Mouse (Mus musculus): ENCODE results near the gene Gm20388. TPM values are rescaled to one million over a fixed set of nuclear protein-coding genes. Genes with fewer than 3 reads are reported as not detected.

Gm20388 gene
- polyA plus RNA-seq, 1 experiment from 2014 or later, result 4.4 TPM

DNA sequence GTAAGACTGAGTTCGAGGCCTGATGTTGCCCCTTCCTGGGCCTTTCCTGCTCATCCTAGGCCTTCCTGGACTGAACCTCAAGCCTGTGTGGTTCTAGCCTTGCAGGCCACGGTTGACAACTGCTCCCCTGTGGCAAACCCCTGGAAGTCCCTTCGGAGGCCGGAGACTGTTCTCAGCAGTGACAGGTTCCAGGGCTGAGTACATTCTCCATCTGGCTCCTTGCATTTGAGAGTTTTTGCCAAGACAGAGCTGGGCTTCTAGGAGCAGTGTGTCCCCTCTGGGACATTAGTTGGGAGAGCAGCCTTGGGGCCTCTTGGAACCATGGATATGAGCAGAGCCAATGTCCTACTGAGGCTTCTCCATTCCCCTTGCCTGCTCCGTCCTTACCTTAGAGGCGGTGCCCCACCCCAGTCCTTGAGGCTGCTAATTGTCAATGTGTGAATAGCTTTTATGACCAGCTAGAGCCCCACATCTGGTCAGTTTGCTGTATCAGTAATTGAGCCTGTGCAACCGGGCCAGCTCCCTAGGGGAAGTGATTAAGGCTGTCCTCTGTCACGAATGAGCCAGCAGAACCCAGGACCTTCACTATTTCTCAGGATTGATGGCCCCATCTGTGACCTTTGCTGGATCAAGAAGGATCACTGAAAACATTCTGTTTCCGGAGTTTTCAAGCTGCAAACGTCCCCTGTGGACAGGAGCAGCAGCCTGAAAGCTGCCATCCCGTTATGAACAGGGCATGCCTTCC, 607.2 kb downstream of the Gm20388 start:
- H3K27me3 ChIP-seq, result no peaks in the 10 kb centered on the region
- H3K36me3 ChIP-seq, result no peaks in the 10 kb centered on the region
- H3K4me3 ChIP-seq (replicated peaks), result no peak overlapping the region
- peaks cover 100% of the 10 kb centered on the region for H3K4me1 ChIP-seq (replicated peaks)
- no peaks in the 10 kb centered on the region for H3K9me3 ChIP-seq
- no peak for ATAC-seq
- H3K4me2 ChIP-seq (replicated peaks), result no peak overlapping the region
- WGBS, result 40% methylated on average over 11 of the region's 11 CpGs
- H3K9ac ChIP-seq (replicated peaks), result peak overlapping the region; percentile 36
- H3K27ac ChIP-seq, result peak overlapping the region; percentile 68

DNA sequence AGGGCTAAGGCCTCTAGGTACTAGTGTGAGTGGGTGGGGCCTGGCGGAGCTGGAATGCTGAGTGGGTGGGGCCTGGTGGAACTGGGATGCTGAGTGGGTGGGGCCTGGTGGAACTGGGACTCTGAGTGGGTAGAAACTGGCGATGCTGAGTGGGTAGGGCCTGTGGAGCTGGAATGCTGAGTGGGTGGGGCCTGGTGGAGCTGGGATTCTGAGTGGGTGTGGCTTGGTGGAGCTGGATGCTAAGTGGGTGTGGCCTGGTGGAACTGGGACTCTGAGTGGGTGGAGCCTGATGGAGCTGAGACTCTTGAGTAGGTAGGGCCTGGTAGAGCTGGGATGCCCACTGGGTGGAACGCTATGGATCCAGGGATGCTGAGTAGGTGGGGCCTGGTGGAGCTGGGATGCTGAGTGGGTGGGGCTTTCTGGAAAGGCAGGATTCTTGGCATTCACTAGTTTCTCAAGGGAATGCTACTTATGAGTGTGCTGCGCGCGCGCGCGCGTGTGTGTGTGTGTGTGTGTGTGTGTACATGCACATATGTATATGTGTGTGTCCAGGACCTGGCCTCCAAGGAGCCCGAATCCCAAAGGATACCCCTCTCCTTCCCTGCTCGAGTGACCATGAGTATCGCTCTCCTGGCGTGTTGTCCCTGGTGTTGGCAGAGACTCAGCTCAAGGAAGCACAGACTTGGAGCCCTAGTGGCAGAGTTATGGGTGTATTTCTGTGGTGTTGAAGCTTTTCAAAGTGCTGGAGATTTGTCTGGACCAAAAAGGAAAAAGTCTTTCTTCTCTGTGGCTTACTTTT, 608.3 kb downstream of the Gm20388 start:
- no peak overlapping the region for H3K4me2 ChIP-seq (replicated peaks)
- H3K4me1 ChIP-seq (replicated peaks), result peaks cover 100% of the 10 kb centered on the region
- peak overlapping the region; percentile 25; the same call in 1 of the 2 replicates for H3K27ac ChIP-seq
- H3K27me3 ChIP-seq, result no peaks in the 10 kb centered on the region
- H3K4me3 ChIP-seq (replicated peaks), result no peak overlapping the region
- H3K9ac ChIP-seq (replicated peaks), result no peak overlapping the region
- no peaks in the 10 kb centered on the region for H3K9me3 ChIP-seq
- ATAC-seq, result no peak
- WGBS, result 53% methylated on average over 14 of the region's 14 CpGs
- H3K36me3 ChIP-seq, result no peaks in the 10 kb centered on the region

DNA sequence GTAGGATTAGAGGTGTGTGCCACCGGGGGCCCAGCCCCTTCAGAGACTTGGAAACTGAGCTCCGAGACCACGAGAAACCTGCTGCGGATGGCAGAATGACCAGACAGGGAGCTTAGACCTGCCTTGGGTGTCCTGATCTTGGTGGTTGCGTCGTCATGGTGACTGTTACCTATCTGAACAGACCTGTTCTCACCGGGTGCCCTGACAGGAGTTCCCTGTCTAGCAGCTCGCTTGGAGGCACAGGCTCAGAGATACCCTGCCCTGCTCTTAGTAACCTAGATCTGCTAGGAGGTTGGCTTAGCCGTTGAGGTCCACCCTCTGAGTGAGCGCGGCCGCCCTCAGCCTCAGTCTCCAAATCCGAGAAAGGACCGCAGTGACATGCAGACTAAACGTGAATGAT, 609.6 kb downstream of the Gm20388 start:
- H3K4me1 ChIP-seq (replicated peaks), result peaks cover 100% of the 10 kb centered on the region
- no peaks in the 10 kb centered on the region for H3K36me3 ChIP-seq
- no peaks in the 10 kb centered on the region for H3K27me3 ChIP-seq
- peak overlapping the region; percentile 38 for H3K4me2 ChIP-seq (replicated peaks)
- WGBS, result 60% methylated on average over 15 of the region's 15 CpGs
- no peak overlapping the region for H3K4me3 ChIP-seq (replicated peaks)
- no peaks in the 10 kb centered on the region for H3K9me3 ChIP-seq
- ATAC-seq, result peak; percentile 9
- H3K27ac ChIP-seq, result peak overlapping the region; percentile 93
- H3K9ac ChIP-seq (replicated peaks), result peak overlapping the region; percentile 53

DNA sequence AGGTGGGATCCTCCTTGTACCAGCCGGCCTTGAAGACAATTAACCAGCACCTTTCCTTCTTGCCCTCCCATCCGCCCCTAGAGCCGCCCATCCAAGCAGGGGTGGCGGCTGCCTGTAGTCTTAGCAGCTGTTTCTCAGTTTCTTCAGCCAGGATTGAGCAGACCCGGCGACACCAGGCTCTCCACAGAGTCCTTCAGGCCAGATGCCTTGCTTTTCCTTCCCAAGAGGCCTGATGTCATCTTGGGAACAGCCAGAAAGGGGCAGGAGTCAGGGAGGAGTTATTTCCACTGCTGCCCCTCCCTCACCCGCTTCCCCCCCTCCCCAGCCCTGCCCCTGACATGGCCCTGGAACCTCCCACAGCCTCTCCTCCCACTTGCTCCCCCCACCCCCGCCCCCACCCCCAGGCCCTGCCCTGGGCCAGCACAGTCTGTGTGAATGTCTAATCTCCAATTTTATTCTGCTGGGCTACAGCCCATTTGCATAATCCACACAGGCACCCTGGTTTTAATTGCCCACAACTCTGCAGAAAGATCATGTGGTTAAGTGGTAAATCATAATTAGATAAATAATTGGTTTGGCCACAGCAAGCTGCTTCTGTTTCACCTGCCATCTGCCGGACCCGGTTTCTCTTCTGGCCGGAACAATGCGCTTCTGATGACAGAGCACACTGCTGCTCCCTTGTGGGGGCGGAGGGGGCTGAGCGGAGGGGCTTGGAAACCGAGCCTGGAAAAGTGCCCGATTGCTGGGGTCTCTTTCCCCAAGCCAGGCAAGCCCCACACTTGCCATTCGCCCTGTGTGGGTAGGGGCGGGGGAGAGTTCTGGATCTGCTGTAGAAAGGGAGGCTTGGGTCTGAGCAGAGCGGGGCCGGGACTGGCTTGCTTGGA, 610.3 kb downstream of the Gm20388 start:
- Histone ChIP-seq H3K4me3 (replicated peaks) (0 out of 2 replicates have a peak overlapping the region, but pooled peaks have one; percentile 1), H3K9me3 (no peaks in the 10 kb centered on the region), H3K36me3 (no peaks in the 10 kb centered on the region), H3K27me3 (no peaks in the 10 kb centered on the region), H3K4me2 (replicated peaks) (peak overlapping the region; percentile 38), H3K27ac (peak overlapping the region; percentile 93), H3K9ac (replicated peaks) (peak overlapping the region; percentile 53), H3K4me1 (replicated peaks) (peaks cover 100% of the 10 kb centered on the region)
- peak; percentile 82 for ATAC-seq
- WGBS, result 4% methylated on average over 20 of the region's 20 CpGs

DNA sequence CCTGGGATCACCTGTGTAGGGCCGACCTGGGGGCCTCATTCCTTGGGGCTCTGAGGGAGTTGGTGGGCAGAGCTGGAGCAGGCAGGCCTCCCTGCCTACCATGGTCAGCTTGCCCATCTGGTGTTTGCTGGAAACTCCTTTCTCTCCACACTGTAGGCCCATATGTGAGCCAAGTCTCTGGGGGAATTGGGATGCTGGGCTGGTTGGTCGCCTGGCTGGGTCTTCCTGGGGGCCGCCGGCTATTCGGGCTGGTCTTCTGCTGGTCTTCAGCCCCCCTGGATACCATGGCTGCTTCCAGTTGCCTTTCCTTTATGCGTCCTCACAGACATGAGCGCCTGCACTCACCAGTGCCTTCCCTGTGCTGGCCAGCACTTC, 610.9 kb downstream of the Gm20388 start:
- WGBS, result 32% methylated on average over 7 of the region's 7 CpGs
- Histone ChIP-seq H3K4me2 (replicated peaks) (peak overlapping the region; percentile 38), H3K9me3 (no peaks in the 10 kb centered on the region), H3K36me3 (no peaks in the 10 kb centered on the region), H3K4me1 (replicated peaks) (peaks cover 100% of the 10 kb centered on the region), H3K9ac (replicated peaks) (peak overlapping the region; percentile 46), H3K27ac (peak overlapping the region; percentile 93), H3K4me3 (replicated peaks) (no peak overlapping the region), H3K27me3 (no peaks in the 10 kb centered on the region)
- ATAC-seq, result peak; percentile 16; the same call in 1 of the 2 replicates

DNA sequence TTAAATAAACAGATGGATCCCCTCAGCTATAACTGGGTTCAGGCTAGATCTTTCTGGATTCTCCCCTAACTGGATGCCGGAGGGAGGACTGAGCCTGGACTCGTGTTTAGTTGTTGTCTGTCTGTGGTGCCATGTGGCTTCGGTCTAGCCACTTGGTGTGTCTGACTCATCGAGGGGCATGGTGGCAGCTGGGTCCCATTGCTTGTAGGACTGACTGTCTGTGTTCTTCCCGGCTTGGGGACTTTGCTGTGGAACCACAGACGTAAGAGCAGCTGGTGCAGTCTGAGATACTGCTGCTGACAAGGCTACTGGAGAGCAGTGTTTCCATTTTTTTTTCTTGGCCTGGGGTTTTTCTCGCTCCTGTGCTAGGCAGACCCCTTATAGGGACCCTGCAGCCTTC, 613.0 kb downstream of the Gm20388 start:
- H3K9me3 ChIP-seq, result no peaks in the 10 kb centered on the region
- WGBS, result 47% methylated on average over 7 of the region's 7 CpGs
- H3K27me3 ChIP-seq, result no peaks in the 10 kb centered on the region
- no peaks in the 10 kb centered on the region for H3K36me3 ChIP-seq
- H3K4me1 ChIP-seq (replicated peaks), result peaks cover 100% of the 10 kb centered on the region
- no peak overlapping the region for H3K4me2 ChIP-seq (replicated peaks)
- no peak overlapping the region for H3K4me3 ChIP-seq (replicated peaks)
- peak overlapping the region; percentile 63 for H3K27ac ChIP-seq
- no peak overlapping the region for H3K9ac ChIP-seq (replicated peaks)
- ATAC-seq, result no peak

DNA sequence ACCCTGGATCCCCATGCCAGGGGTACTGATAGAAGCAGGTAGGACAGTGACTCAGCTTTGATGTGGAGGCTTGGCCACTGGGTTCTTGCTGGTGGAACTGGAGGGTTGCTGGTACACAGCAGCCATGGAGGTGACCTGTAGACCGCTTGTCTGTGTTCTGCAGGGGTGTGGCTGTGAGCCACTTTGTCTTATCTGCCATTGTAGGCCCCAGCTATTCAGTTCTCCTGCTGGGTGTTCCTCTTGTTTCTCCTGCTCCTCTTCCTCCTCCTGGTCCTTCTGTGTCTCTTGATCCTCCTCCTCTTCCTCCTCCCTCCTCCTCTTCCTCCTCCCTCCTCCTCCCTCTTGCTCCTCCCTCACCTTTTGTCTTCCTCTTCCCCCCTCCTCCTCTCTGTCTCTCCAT, 614.5 kb downstream of the Gm20388 start:
- no peak overlapping the region for H3K4me2 ChIP-seq (replicated peaks)
- H3K4me1 ChIP-seq (replicated peaks), result peaks cover 93% of the 10 kb centered on the region
- peak overlapping the region; percentile 45 for H3K27ac ChIP-seq
- no peak for ATAC-seq
- no peaks in the 10 kb centered on the region for H3K36me3 ChIP-seq
- H3K4me3 ChIP-seq (replicated peaks), result no peak overlapping the region
- H3K9ac ChIP-seq (replicated peaks), result no peak overlapping the region
- H3K9me3 ChIP-seq, result no peaks in the 10 kb centered on the region
- H3K27me3 ChIP-seq, result no peaks in the 10 kb centered on the region
- 73% methylated on average over 1 of the region's 1 CpGs for WGBS

DNA sequence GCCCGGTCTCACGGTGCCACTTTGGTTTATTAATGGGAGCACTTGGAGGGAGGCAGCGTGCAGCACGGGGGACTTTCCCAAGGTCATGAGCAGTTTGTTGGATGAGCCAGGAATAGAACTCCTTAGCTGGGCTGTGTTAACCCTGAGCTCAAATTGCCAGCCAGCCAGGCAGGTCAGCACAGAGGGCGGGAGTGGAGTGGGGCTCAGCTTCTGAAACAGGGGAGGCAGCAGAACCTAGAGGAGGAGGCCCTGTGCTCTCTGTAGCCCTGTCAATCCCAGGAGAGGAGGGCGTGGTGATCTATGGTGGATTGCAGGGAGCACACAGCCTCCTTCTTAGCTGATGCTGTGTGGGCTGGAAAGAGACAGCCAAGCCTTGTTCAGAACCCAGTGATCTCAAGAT, 615.2 kb downstream of the Gm20388 start:
- Histone ChIP-seq H3K4me2 (replicated peaks) (no peak overlapping the region), H3K9ac (replicated peaks) (peak overlapping the region; percentile 8; the same call in 1 of the 2 replicates), H3K9me3 (no peaks in the 10 kb centered on the region), H3K4me1 (replicated peaks) (peaks cover 86% of the 10 kb centered on the region), H3K4me3 (replicated peaks) (no peak overlapping the region), H3K27me3 (no peaks in the 10 kb centered on the region), H3K27ac (0 out of 2 replicates have a peak overlapping the region, but pooled peaks have one; percentile 25), H3K36me3 (no peaks in the 10 kb centered on the region)
- no peak for ATAC-seq
- 58% methylated on average over 6 of the region's 6 CpGs for WGBS

DNA sequence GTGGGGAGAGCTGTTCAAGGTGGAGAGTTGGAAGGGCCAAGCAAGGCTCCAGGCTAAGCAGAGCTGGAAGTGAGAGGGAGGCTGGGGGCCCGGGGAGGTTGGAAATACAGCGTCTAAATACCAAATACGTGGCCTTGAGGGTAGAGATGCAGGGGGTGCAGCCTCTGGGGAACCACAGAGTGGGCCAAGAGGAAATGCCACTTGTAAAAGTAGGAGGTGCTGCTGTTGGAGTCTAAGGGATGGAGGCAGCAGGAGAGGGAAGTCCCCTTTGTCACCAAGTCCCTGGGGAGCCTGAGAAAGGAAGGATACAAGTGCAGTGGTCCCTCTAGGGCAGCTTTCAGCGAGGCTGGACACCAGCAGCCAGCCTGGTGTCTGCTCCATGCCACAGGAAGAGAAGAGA, 615.9 kb downstream of the Gm20388 start:
- Histone ChIP-seq H3K4me2 (replicated peaks) (no peak overlapping the region), H3K9me3 (no peaks in the 10 kb centered on the region), H3K27me3 (no peaks in the 10 kb centered on the region), H3K9ac (replicated peaks) (peak overlapping the region; percentile 44; the same call in 1 of the 2 replicates), H3K4me1 (replicated peaks) (peaks cover 85% of the 10 kb centered on the region), H3K4me3 (replicated peaks) (no peak overlapping the region), H3K36me3 (no peaks in the 10 kb centered on the region), H3K27ac (0 out of 2 replicates have a peak overlapping the region, but pooled peaks have one; percentile 5)
- 41% methylated on average over 4 of the region's 4 CpGs for WGBS
- ATAC-seq, result no peak

DNA sequence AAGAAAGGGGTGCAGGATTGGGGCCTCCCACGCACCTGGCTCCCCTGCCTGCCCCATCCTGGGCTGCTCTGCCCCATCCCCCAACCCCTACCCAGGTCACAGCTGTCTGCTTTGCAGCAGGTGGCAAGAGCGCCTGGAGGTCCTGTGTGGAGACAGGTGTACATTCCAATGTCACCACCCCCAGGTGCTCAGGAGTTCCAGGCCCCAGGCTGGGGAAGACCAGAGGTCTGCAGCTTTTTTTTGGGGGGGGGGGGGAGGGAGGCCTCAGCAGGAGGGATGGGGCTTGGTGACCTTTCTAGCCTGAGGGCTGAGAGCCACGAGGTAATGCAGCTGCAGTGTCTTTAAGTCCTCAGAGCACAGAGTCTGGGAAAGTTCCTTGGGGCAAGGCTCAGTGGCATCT, 617.7 kb downstream of the Gm20388 start:
- Histone ChIP-seq H3K4me1 (replicated peaks) (peaks cover 85% of the 10 kb centered on the region), H3K9ac (replicated peaks) (no peak overlapping the region), H3K36me3 (no peaks in the 10 kb centered on the region), H3K4me2 (replicated peaks) (no peak overlapping the region), H3K27me3 (no peaks in the 10 kb centered on the region), H3K27ac (no peak overlapping the region), H3K4me3 (replicated peaks) (no peak overlapping the region), H3K9me3 (no peaks in the 10 kb centered on the region)
- ATAC-seq, result no peak
- 26% methylated on average over 3 of the region's 3 CpGs for WGBS

DNA sequence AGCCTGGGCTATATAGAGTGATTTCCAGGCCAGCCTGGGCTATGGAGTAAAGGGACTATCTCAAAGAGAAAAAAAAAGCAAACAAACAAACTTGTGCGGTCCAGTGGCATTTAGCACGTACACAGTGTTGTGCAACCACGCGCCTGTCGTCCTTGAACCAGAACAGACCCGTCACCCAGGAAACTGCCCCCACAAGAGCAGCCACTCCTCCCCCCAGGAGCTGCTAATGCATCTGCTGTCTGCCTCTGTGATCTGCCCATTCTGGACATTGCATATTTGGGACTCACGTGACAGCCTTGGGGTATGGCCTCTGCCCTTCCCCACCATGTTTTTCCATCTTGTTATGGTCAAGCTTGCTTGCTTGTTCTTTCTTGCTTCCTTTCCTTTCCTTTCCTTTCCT, 618.6 kb downstream of the Gm20388 start:
- H3K36me3 ChIP-seq, result no peaks in the 10 kb centered on the region
- peaks cover 85% of the 10 kb centered on the region for H3K4me1 ChIP-seq (replicated peaks)
- no peak for ATAC-seq
- WGBS, result 55% methylated on average over 7 of the region's 7 CpGs
- H3K27me3 ChIP-seq, result no peaks in the 10 kb centered on the region
- no peak overlapping the region for H3K4me3 ChIP-seq (replicated peaks)
- no peak overlapping the region for H3K27ac ChIP-seq
- H3K4me2 ChIP-seq (replicated peaks), result no peak overlapping the region
- H3K9me3 ChIP-seq, result no peaks in the 10 kb centered on the region
- H3K9ac ChIP-seq (replicated peaks), result no peak overlapping the region

Data from midbrain, embryonic 13.5 days (tissue).